Mouse (Mus musculus) neutrophil, adult 5-6 weeks (primary cell): ENCODE measurements around the gene Hacd2. TPM values are rescaled to one million over a fixed set of nuclear protein-coding genes. Genes with fewer than 3 reads are reported as not detected.

Experiments
- ATAC-seq: fragments of 151-379, 151-347 bp; 2 replicates; pipeline ENCODE4 v1.8.0; 2017; ENCODE audit warnings: mild to moderate bottlenecking, moderate TSS enrichment; ENCODE audit not compliant: insufficient number of reproducible peaks, poor library complexity, low FRiP score, severe bottlenecking; ENCODE audit errors: extremely low read depth
- total RNA-seq: library from RNA; stranded (forward); fragments of 200-1000 nt; gene quantifications from 2 replicates; pipeline ENCODE4 v1.2.3, GENCODE M21; 2017

Gene Hacd2
- total RNA-seq, 1 experiment from 2014 or later = 9.5 TPM

- ATAC-seq = peak; percentile 77
Observed at GRCm38 (mm10) chr16:35047272-35047969, 25.2 kb downstream of the Hacd2 start.

- no peak for ATAC-seq
Observed at GRCm38 (mm10) chr16:35051066-35051465, 28.8 kb downstream of the Hacd2 start.

GRCm38 (mm10) chr16:35052191-35052590, 30.0 kb downstream of the Hacd2 start:
- no peak for ATAC-seq

GRCm38 (mm10) chr16:35054432-35055193, 32.4 kb downstream of the Hacd2 start:
- ATAC-seq = peak; percentile 62

GRCm38 (mm10) chr16:35055194-35055506, 32.9 kb downstream of the Hacd2 start:
- no peak for ATAC-seq

GRCm38 (mm10) chr16:35055861-35056260, 33.6 kb downstream of the Hacd2 start:
- ATAC-seq = peak; percentile 25

- 0 out of 2 replicates have a peak, but pooled peaks have one; percentile 10 for ATAC-seq
Observed at GRCm38 (mm10) chr16:35056306-35056705, 34.1 kb downstream of the Hacd2 start.

- no peak for ATAC-seq
Observed at GRCm38 (mm10) chr16:35056786-35057185, 34.6 kb downstream of the Hacd2 start.

GRCm38 (mm10) chr16:35061017-35061416, 38.8 kb downstream of the Hacd2 start:
- no peak for ATAC-seq

GRCm38 (mm10) chr16:35065724-35066123, 43.5 kb downstream of the Hacd2 start:
- no peak for ATAC-seq

GRCm38 (mm10) chr16:35067095-35067494, 44.9 kb downstream of the Hacd2 start:
- no peak for ATAC-seq

GRCm38 (mm10) chr16:35067631-35068030, 45.4 kb downstream of the Hacd2 start:
- ATAC-seq = no peak

GRCm38 (mm10) chr16:35068886-35069285, 46.7 kb downstream of the Hacd2 start:
- no peak for ATAC-seq

GRCm38 (mm10) chr16:35074436-35074835, 52.2 kb downstream of the Hacd2 start:
- ATAC-seq = no peak

- no peak for ATAC-seq
Observed at GRCm38 (mm10) chr16:35075643-35076042, 53.4 kb downstream of the Hacd2 start.

GRCm38 (mm10) chr16:35093500-35093899, 71.3 kb downstream of the Hacd2 start:
- ATAC-seq = no peak

- ATAC-seq = no peak
Observed at GRCm38 (mm10) chr16:35097870-35098530, 75.8 kb downstream of the Hacd2 start.

GRCm38 (mm10) chr16:35101751-35102420, 79.7 kb downstream of the Hacd2 start:
- ATAC-seq = no peak

- no peak for ATAC-seq
Observed at GRCm38 (mm10) chr16:35102866-35103620, 80.8 kb downstream of the Hacd2 start.
